Mouse (Mus musculus) bone marrow macrophage, adult 2 months (primary cell): Measurements from ENCODE around the gene Rasal1. TPM values are rescaled to one million over a fixed set of nuclear protein-coding genes. Genes with fewer than 3 reads are reported as not detected.

Experiments
- H3K27ac ChIP-seq: 2 replicates; pipeline ENCODE4 v1.5.1; 2012; ENCODE audit warnings: low read depth, low read length; ENCODE audit not compliant: insufficient read depth
- H3K4me1 ChIP-seq: 2 replicates; pipeline ENCODE4 v1.6.1; 2012; ENCODE audit warnings: low read length; ENCODE audit not compliant: control insufficient read depth, insufficient read depth
- H3K4me3 ChIP-seq: 2 replicates; pipeline ENCODE4 v1.5.1; 2012; ENCODE audit warnings: mild to moderate bottlenecking, low read length, moderate library complexity; ENCODE audit not compliant: insufficient read depth
- CTCF ChIP-seq: IDR thresholded peaks from 2 replicates; pipeline ENCODE4 v1.5.1; 2012; ENCODE audit warnings: low read depth, mild to moderate bottlenecking, low read length, moderate library complexity
- POLR2A ChIP-seq: IDR thresholded peaks from 2 replicates; pipeline ENCODE4 v1.6.1; 2012; ENCODE audit warnings: mild to moderate bottlenecking, low read depth, low read length, borderline replicate concordance
- polyA plus RNA-seq: library from polyadenylated mRNA; stranded (reverse); fragments of >200 nt; gene quantifications from 2 replicates; pipeline ENCODE4 v1.2.4, GENCODE M21; 2012; ENCODE audit not compliant: missing spikeins, insufficient read depth, insufficient read length

Rasal1 gene
- polyA plus RNA-seq, 1 experiment = not detected

- TF ChIP-seq POLR2A (no peak), CTCF (no peak)
- peaks cover 2% of the 10 kb centered on the region; the same call in 1 of the 2 replicates for H3K4me1 ChIP-seq
Measured at GRCm38 (mm10) chr5:120688434-120688833, 39.8 kb downstream of the Rasal1 start.

GRCm38 (mm10) chr5:120690417-120690816, 41.8 kb downstream of the Rasal1 start:
- Histone ChIP-seq H3K4me3 (no peak overlapping the region), H3K27ac (no peak overlapping the region), H3K4me1 (peaks cover 2% of the 10 kb centered on the region; the same call in 1 of the 2 replicates)
- no peak for TF ChIP-seq CTCF

More at GRCm38 (mm10) chr5:120688434-120688833, 39.8 kb downstream of the Rasal1 start:
- Histone ChIP-seq H3K4me3 (no peak overlapping the region), H3K27ac (no peak overlapping the region)

- peaks cover 12% of the 10 kb centered on the region for H3K4me1 ChIP-seq
- no peak overlapping the region for H3K27ac ChIP-seq
- TF ChIP-seq CTCF (no peak), POLR2A (no peak)
- no peak overlapping the region for H3K4me3 ChIP-seq
Measured at GRCm38 (mm10) chr5:120692034-120692433, 43.4 kb downstream of the Rasal1 start.

GRCm38 (mm10) chr5:120693931-120694694, 45.5 kb downstream of the Rasal1 start:
- Histone ChIP-seq H3K4me3 (no peak overlapping the region), H3K4me1 (peaks cover 10% of the 10 kb centered on the region), H3K27ac (no peak overlapping the region)
- TF ChIP-seq CTCF (no peak), POLR2A (no peak)

GRCm38 (mm10) chr5:120694695-120695074, 46.1 kb downstream of the Rasal1 start:
- H3K4me3 ChIP-seq = no peak overlapping the region
- no peak overlapping the region for H3K27ac ChIP-seq
- peaks cover 10% of the 10 kb centered on the region for H3K4me1 ChIP-seq
- TF ChIP-seq CTCF = no peak
- TF ChIP-seq POLR2A = no peak

- no peak overlapping the region for H3K4me3 ChIP-seq
- H3K27ac ChIP-seq = no peak overlapping the region
- no peak for TF ChIP-seq CTCF
- TF ChIP-seq POLR2A = no peak
- H3K4me1 ChIP-seq = peaks cover 10% of the 10 kb centered on the region
Measured at GRCm38 (mm10) chr5:120696057-120696743, 47.6 kb downstream of the Rasal1 start.

GRCm38 (mm10) chr5:120696865-120697264, 48.3 kb downstream of the Rasal1 start:
- TF ChIP-seq POLR2A (no peak), CTCF (no peak)
- Histone ChIP-seq H3K27ac (no peak overlapping the region), H3K4me1 (peaks cover 10% of the 10 kb centered on the region), H3K4me3 (no peak overlapping the region)

GRCm38 (mm10) chr5:120698181-120698580, 49.6 kb downstream of the Rasal1 start:
- peaks cover 10% of the 10 kb centered on the region for H3K4me1 ChIP-seq
- no peak overlapping the region for H3K4me3 ChIP-seq
- H3K27ac ChIP-seq = no peak overlapping the region
- TF ChIP-seq CTCF = no peak
- TF ChIP-seq POLR2A = no peak

GRCm38 (mm10) chr5:120698801-120699391, 50.3 kb downstream of the Rasal1 start:
- Histone ChIP-seq H3K4me3 (no peak overlapping the region), H3K27ac (no peak overlapping the region), H3K4me1 (peaks cover 10% of the 10 kb centered on the region)
- TF ChIP-seq CTCF (no peak), POLR2A (no peak)
